Mouse (Mus musculus) forebrain, embryonic 10.5 days (tissue): ENCODE results near the gene Hs3st4. TPM values are rescaled to one million over a fixed set of nuclear protein-coding genes. Genes with fewer than 3 reads are reported as not detected.

Experiments used
- DNase-seq: peaks from one replicate; pipeline ENCODE4 v3.0.0-alpha.2; 2017; ENCODE audit warnings: low spot score; ENCODE audit errors: extremely low spot score
- H3K27ac ChIP-seq: fragments of 300-500 bp; sonication (generic); 2 replicates; pipeline ENCODE4 v1.5.1; 2016; ENCODE audit warnings: mild to moderate bottlenecking
- H3K27me3 ChIP-seq: fragments of 300-500 bp; sonication (generic); 2 replicates; pipeline ENCODE4 v1.6.1; 2016; ENCODE audit warnings: mild to moderate bottlenecking; ENCODE audit not compliant: poor library complexity, severe bottlenecking
- H3K36me3 ChIP-seq: fragments of 300-500 bp; sonication (generic); replicated peaks from 2 replicates; pipeline ENCODE4 v1.6.1; 2016; ENCODE audit warnings: mild to moderate bottlenecking, moderate library complexity
- H3K4me1 ChIP-seq: fragments of 300-500 bp; sonication (generic); 2 replicates; pipeline ENCODE4 v1.6.1; 2016
- H3K4me3 ChIP-seq: fragments of 300-500 bp; sonication (generic); 2 replicates; pipeline ENCODE4 v1.5.1; 2016; ENCODE audit warnings: mild to moderate bottlenecking, moderate library complexity
- H3K9me3 ChIP-seq: fragments of 300-500 bp; sonication (generic); 2 replicates; pipeline ENCODE4 v1.6.1; 2016; ENCODE audit warnings: mild to moderate bottlenecking, moderate library complexity
- WGBS: fragments of 180-500 bp; shearing (Covaris S2); methylation state at CpG from one replicate; pipeline ENCODE4 v1.1.7; 2016; 5-methylcytosine and 5-hydroxymethylcytosine counted together
- polyA plus RNA-seq: library from polyadenylated mRNA; unstranded; fragments of >200 nt; fragmentation: Nextera tagmentation; extraction: Ambion mirVana; gene quantifications from 2 replicates; pipeline ENCODE4 v1.2.1, GENCODE M21; 2016

Gene Hs3st4
- polyA plus RNA-seq, 1 experiment from 2014 or later: not detected

DNA sequence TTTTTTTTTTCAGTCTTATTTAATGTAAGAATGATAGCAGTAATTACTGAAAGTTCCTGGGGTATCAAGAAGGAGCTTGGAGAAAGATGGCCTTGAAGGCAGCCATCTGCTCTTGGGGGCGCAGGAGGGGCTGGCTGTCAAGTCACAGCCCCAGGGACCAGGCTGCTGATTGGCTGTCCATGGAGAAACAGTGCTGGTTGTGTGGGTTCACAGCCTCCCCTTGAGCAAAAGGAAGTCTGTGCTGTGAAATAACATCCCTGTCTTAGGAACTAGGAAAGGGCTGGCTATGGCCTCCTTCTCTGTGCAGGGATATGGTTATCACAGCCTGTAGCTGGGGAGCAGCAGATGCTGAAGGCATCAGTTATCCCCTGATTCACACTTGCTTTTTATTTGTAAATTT is 183.6 kb downstream of the Hs3st4 start:
- Histone ChIP-seq H3K4me1 (no peaks in the 10 kb centered on the region), H3K27ac (no peak overlapping the region), H3K4me3 (no peak overlapping the region), H3K27me3 (no peaks in the 10 kb centered on the region), H3K36me3 (no peaks in the 10 kb centered on the region), H3K9me3 (no peaks in the 10 kb centered on the region)
- WGBS: 65% methylated on average over 1 of the region's 1 CpGs
- DNase-seq: no peak

DNA sequence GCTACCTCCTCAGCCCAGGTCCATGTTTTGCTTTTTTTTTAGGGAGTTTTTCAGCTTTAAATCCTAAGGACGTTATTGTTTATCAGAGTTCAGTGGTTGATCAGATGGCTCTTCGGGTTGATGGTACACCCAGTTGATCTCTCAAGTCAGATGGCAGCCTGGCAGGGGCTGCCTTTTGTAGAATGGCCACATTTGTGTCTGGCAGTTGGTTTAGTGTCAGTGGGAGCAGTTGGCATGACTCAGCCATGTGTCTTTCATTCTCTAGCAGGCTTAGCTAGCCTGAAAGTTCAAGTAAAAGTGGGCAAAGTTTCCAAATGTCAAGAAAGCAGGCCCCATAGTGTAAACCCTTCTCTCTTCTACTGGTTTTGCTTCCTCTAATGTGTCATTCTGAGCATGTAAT is 186.1 kb downstream of the Hs3st4 start:
- no peak for DNase-seq
- no peaks in the 10 kb centered on the region for H3K4me1 ChIP-seq
- H3K27me3 ChIP-seq: no peaks in the 10 kb centered on the region
- H3K27ac ChIP-seq: no peak overlapping the region
- no peaks in the 10 kb centered on the region for H3K9me3 ChIP-seq
- H3K36me3 ChIP-seq: no peaks in the 10 kb centered on the region
- 88% methylated on average over 2 of the region's 2 CpGs for WGBS
- no peak overlapping the region for H3K4me3 ChIP-seq

DNA sequence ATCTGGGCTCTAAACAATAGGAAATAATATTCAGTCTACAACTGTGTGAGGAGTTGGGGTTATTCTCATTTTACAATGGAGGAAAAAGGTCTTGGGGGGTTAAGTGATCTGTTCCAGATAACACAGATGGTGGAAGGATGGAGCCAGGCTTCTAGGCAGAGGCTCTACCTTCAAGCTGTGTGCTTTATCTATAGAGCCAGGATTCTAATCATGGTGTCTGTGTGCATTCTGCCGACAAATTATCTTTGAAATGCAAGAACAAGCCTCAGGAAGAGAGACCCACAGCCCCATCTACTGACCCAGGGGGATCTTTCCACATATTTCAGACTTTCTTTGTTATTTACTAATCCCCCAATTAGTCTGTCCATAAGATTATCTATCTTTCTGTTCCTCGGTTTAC is 187.3 kb downstream of the Hs3st4 start:
- WGBS: 85% methylated on average over 2 of the region's 2 CpGs
- Histone ChIP-seq H3K4me3 (no peak overlapping the region), H3K27ac (no peak overlapping the region), H3K4me1 (no peaks in the 10 kb centered on the region), H3K36me3 (no peaks in the 10 kb centered on the region), H3K9me3 (no peaks in the 10 kb centered on the region), H3K27me3 (no peaks in the 10 kb centered on the region)
- no peak for DNase-seq

DNA sequence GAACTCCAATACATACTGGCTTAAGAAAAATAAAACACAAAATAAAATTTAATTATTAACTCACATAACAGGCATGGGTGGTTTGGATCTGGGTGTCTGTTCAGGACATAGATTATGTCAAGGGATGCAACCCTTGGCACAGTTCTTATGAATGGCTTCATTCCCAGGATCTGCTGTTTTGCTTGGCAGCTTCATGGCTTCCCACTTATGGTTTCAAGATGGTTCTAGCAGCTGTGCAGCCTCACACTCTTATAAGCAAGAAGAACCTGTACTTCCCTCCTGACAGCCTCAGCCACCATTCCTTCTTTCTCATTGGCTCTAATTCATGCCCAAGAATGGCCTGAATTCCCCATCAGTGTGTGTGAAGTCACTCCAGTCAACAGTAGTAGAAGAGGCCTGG is 189.3 kb downstream of the Hs3st4 start:
- Histone ChIP-seq H3K27me3 (no peaks in the 10 kb centered on the region), H3K9me3 (no peaks in the 10 kb centered on the region), H3K4me3 (no peak overlapping the region), H3K4me1 (no peaks in the 10 kb centered on the region), H3K27ac (no peak overlapping the region), H3K36me3 (no peaks in the 10 kb centered on the region)
- DNase-seq: no peak

DNA sequence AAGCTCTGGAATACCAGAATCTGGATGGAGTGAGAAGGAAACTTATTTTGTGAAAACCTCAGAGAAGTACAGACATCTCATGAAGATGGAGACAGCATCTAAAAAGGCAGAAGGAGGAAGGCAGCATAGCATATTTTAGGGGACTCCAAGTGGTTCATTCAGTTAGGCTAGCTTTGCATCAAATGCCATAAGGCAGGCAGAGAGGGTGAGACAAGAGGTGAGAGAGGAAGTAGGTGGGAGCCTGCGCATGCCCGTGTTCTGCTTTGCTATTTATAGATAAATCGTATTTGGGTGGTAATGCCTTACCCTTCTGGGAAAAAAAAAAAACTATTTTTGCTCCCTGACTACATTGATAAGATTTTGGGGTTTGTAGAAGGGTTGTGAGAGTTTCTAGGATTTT is 198.3 kb downstream of the Hs3st4 start:
- Histone ChIP-seq H3K4me3 (no peak overlapping the region), H3K4me1 (no peaks in the 10 kb centered on the region), H3K36me3 (no peaks in the 10 kb centered on the region), H3K9me3 (no peaks in the 10 kb centered on the region), H3K27me3 (no peaks in the 10 kb centered on the region), H3K27ac (no peak overlapping the region)
- no peak for DNase-seq
- WGBS: 91% methylated on average over 3 of the region's 3 CpGs

DNA sequence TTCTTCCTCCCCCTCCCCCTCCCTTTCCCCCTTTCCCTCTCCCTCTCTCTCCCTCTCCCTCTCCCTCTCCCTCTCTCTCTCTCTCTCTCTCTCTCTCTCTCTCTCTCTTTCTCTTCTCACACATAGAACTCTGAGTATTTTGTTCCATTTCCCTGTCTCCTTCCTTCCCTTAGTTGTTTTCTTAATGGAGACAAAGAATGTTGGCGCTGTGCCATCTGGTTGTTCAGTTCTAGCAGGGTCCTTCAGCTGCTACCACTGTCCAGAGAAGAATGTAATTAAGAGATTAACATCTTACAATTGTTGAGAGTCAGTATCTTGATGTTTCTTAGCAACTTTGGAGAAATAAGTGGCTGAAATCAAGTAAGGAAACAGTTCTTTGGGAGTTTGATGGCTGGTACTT is 202.0 kb downstream of the Hs3st4 start:
- no peaks in the 10 kb centered on the region for H3K9me3 ChIP-seq
- WGBS: 92% methylated on average over 1 of the region's 1 CpGs
- H3K36me3 ChIP-seq: no peaks in the 10 kb centered on the region
- no peak overlapping the region for H3K27ac ChIP-seq
- H3K4me3 ChIP-seq: no peak overlapping the region
- no peak for DNase-seq
- H3K27me3 ChIP-seq: no peaks in the 10 kb centered on the region
- H3K4me1 ChIP-seq: no peaks in the 10 kb centered on the region

DNA sequence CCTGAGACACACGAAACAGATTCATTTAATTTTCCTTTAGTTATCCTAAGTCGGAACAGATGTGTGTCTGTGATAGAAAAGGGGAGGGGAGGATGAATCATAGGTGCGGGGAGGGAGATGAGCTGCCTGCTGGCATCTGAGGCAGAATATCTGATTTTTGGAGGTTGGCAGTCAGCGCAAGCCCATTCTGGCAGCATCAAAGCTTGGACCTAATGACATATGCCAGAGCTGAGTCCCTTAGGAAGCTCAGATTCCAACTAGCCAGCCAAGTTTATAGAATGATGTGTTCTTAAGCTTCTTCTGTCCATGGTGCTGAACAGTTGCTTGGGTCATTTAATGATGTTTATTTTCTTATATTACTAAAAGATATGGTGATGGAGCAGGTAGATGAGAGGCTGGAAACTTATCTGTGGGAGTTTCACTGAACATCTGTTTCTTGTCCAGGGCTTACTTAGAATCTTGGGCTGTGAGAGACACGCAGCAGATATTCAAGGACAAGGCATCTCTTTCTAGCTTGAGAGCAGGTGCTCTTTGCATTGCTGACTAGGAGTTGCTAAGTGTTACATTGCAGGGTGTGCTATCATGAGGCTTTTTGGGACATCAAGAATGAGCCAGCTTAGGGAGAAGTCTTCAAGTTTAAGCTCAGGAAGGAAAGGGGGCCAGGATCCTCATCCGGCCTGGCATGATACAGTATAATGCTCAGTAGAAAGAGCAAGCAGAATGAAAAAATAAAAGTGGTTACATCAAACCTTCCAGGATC is 216.3 kb downstream of the Hs3st4 start:
- DNase-seq: no peak
- H3K27me3 ChIP-seq: no peaks in the 10 kb centered on the region
- H3K4me3 ChIP-seq: no peak overlapping the region
- no peaks in the 10 kb centered on the region for H3K4me1 ChIP-seq
- no peaks in the 10 kb centered on the region for H3K9me3 ChIP-seq
- no peak overlapping the region for H3K27ac ChIP-seq
- H3K36me3 ChIP-seq: no peaks in the 10 kb centered on the region
- WGBS: 86% methylated on average over 6 of the region's 6 CpGs

DNA sequence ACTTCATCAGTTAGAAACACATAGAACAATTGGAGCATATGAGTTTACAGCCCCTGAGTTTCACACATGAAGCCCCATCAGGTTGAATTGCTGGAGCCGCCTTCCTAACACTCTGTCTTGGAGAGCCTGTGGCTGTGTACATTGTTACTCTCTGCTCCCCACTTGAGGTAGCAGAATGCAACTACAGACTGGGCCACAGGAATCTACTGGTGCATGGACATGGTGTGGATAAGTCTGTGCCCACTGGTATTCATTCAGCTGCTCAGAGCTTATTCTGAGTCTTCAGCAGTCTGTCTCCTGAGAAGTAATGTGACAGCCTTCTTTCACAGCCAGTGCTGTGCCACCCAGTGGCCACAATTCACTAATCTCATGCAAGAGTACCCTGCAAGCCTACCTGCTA is 234.3 kb downstream of the Hs3st4 start:
- no peak for DNase-seq
- Histone ChIP-seq H3K9me3 (no peaks in the 10 kb centered on the region), H3K4me1 (no peaks in the 10 kb centered on the region), H3K27ac (no peak overlapping the region), H3K4me3 (no peak overlapping the region), H3K27me3 (no peaks in the 10 kb centered on the region), H3K36me3 (no peaks in the 10 kb centered on the region)
- WGBS: 94% methylated on average over 1 of the region's 1 CpGs

DNA sequence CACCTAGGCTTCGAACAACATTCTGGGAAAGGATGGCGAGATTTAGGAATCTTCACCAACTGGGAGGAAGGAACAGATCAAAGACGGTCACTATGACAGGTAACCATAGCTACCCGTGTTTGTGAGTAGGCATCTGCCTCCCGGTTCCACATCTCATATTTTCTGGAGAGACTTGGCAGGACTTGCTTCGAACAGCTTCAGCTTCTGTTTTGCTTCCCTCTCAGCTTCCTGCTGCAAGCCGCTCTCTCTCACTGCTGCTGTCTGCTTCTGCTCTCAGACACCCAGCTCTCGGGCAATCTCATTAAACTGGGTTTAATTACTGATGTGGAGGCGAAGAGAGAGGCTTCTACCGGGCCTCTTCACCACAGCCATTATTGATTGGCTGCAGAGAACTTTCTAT is 237.9 kb downstream of the Hs3st4 start:
- no peaks in the 10 kb centered on the region for H3K36me3 ChIP-seq
- H3K4me1 ChIP-seq: no peaks in the 10 kb centered on the region
- no peak overlapping the region for H3K4me3 ChIP-seq
- no peak for DNase-seq
- WGBS: 70% methylated on average over 10 of the region's 10 CpGs
- H3K27ac ChIP-seq: no peak overlapping the region
- no peaks in the 10 kb centered on the region for H3K27me3 ChIP-seq
- no peaks in the 10 kb centered on the region for H3K9me3 ChIP-seq

DNA sequence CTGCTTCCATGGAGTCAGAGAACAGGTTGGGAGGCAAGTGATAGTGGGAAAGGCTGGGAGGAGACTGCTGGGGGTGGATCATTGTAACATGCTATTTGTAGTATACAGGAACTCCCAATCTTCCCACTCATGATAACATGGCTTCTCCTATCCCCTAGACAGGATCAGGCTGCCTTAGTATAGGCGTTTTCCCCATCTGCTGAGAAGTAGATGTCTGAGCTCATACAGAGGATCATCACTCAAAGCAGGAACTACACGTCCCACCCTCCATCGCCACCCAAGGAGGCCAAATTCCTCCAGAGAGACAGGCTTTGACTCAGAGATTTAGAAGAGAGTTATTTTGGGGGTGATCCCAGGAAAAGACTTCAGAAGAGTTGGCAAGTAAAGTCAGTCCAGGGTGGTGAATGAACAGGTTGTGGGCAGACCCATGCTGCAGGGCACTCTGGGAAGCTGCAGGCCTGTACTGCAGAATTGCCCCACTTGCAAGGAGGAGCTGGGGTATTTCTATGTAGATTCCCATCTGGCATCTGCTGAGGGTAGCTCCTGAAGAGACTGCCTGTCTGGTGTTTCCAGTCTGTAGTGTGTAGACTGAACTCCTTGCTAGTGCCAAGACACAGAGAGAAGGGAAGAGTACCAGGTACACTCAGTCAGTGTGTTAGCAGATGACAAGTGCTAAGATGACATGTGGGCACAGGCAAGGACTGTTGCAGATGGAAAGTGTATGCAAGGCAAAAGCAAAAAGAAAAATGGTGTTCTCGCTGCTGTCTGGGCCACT is 255.4 kb downstream of the Hs3st4 start:
- Histone ChIP-seq H3K4me1 (peaks cover 44% of the 10 kb centered on the region), H3K27ac (no peak overlapping the region), H3K4me3 (no peak overlapping the region), H3K9me3 (no peaks in the 10 kb centered on the region), H3K36me3 (no peaks in the 10 kb centered on the region), H3K27me3 (no peaks in the 10 kb centered on the region; the same call in 1 of the 2 replicates)
- WGBS: 85% methylated on average over 4 of the region's 4 CpGs
- no peak for DNase-seq

DNA sequence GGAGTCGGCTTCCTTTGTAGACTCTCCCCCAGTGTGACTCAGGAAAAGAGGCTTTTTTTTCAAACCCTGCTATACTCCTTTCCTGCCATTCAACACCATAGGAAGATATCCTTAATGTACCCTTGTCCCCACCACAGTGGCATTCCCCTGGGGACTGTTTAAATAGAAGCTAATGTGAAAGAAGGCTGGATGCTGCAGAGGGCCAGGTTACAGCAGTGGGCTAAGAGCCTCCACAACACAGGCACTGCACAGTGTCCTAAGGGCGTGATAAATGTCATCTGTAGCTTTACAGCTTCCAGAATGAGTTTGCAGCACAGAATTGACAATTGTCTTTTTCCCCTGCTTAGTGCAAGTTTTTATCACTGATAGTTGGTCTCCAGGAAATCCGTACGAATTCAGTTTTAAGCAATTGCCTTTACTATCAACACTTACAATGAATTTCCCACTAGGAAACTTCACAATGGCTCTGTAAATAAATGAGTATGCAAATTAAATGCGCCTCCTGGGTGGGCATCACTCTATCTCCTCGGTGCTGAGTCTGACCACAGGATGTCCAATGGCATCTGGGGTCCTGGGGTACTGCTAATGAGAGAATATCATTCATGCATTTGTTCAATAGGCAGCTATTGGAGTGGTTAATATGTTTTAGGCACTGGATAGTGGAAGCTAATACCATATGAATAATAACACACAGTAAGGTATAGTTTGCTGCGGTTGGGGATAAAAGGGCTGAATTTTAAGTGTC is 257.4 kb downstream of the Hs3st4 start:
- DNase-seq: no peak
- Histone ChIP-seq H3K27ac (no peak overlapping the region), H3K4me1 (peaks cover 44% of the 10 kb centered on the region), H3K27me3 (no peaks in the 10 kb centered on the region; the same call in 1 of the 2 replicates), H3K4me3 (no peak overlapping the region), H3K9me3 (no peaks in the 10 kb centered on the region), H3K36me3 (no peaks in the 10 kb centered on the region)
- WGBS: 39% methylated on average over 7 of the region's 7 CpGs

DNA sequence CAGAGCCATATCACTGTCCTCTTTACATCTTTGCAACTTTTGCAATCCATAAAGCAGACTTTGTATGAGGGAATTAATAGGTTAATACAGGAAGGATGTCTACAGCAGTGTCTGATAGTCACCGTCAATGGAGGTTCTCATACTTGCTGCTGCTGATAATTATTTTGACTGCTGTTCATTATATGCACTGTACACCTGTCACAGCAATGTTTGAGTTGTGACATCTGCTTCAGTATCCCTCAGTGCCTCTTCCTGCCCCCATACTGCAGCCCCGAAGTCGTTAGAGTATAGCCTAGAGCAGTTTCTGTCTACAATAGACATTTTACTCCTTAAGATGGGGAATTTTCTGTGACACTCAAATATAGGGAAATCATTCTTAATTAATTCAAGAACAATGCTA is 267.2 kb downstream of the Hs3st4 start:
- no peak overlapping the region for H3K4me3 ChIP-seq
- H3K27ac ChIP-seq: no peak overlapping the region
- H3K27me3 ChIP-seq: no peaks in the 10 kb centered on the region
- WGBS: 87% methylated on average over 3 of the region's 3 CpGs
- DNase-seq: no peak
- no peaks in the 10 kb centered on the region for H3K9me3 ChIP-seq
- no peaks in the 10 kb centered on the region for H3K4me1 ChIP-seq
- no peaks in the 10 kb centered on the region for H3K36me3 ChIP-seq

DNA sequence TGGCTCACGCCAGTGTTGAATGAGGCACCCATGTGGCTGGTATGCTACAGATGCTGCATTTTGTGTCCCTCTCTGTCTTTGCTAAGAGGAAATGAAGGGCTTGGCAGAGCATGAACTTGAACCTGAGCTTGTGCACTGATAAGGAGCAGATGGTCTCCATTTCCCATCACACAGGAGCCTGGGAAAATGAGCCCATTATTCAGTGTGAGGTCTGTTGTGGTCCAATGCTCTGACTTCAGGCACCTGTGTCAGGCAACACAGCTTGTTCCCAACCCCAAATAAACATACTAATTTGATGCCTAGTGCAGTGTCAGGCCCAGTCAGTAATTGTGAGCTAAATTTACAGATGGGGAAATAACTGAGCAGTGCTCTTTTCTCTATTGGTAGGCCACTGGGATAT is 267.9 kb downstream of the Hs3st4 start:
- no peak overlapping the region for H3K4me3 ChIP-seq
- WGBS: 91% methylated on average over 1 of the region's 1 CpGs
- H3K4me1 ChIP-seq: no peaks in the 10 kb centered on the region
- no peaks in the 10 kb centered on the region for H3K27me3 ChIP-seq
- DNase-seq: no peak
- H3K9me3 ChIP-seq: no peaks in the 10 kb centered on the region
- H3K36me3 ChIP-seq: no peaks in the 10 kb centered on the region
- no peak overlapping the region for H3K27ac ChIP-seq
